Mouse (Mus musculus): ENCODE results near the gene AL607142.1.

DNA sequence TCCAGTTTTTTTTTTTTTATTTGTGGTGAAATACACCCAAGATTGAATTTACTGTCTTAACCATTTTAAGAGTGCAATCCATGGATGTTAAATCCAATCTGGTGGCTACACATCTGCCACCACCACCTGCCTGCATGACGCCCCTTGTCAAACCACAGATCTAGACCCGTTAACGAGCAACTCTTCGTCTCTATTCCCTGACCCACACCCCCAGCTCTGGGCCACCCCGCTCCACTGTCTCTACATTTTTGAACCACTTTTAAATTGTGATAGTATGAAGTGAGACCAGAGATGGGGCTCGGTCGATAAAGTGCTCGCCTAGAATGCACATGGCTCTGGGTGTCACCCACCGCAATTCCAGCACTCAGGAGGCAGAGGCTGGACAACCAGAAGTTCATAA is 8.3 kb upstream of the AL607142.1 start:
- TF ChIP-seq CTCF (IDR thresholded peaks at IDR 0.05; ENCODE audit: low read depth) = no peak
- no peak for TF ChIP-seq EP300 (optimal IDR thresholded peaks at IDR 0.05)
